ENCODE assay signal across 19 mouse cellular contexts in genomic region chr9:101733611-101734225, GRCm38 (mm10).
DNase-seq lines count a peak whose midpoint lies in the region; ATAC-seq and TF ChIP-seq lines count a peak whose summit lies in the region.
"Had no signal": no experiment of that assay in that cellular context is flagged by ENCODE, and none has a peak within 500 bp of the region (broad histone marks: within the 10 kb centered on the region; RNA-seq: fewer than 3 reads in every experiment).

No protein-coding gene starts in this region.

- H3K9me3 ChIP-seq in forebrain, embryonic 16.5 days (ENCODE audit: control insufficient read depth, low read length), result no peaks in the 10 kb centered on the region
- H3K9me3 ChIP-seq in forebrain, embryonic 11.5 days (ENCODE audit: control insufficient read depth, low read length), result no peaks in the 10 kb centered on the region
- H3K9me3 ChIP-seq in embryonic facial prominence, embryonic 10.5 days, result no peaks in the 10 kb centered on the region
- no peaks in the 10 kb centered on the region for H3K9me3 ChIP-seq in hindbrain, postnatal 0 days (ENCODE audit: low read length)
- H3K9me3 ChIP-seq in midbrain, postnatal 0 days (ENCODE audit: low read length), result no peaks in the 10 kb centered on the region
- H3K9me3 ChIP-seq: embryonic facial prominence, embryonic 12.5 days; forebrain, embryonic 10.5 days; heart, embryonic 10.5 days; liver, embryonic 13.5 days had no signal

- no peak overlapping the region for H3K27ac ChIP-seq in forebrain, embryonic 16.5 days (ENCODE audit: low read length)
- no peak overlapping the region for H3K27ac ChIP-seq in forebrain, embryonic 11.5 days (ENCODE audit: low read depth, low read length)
- no peak overlapping the region for H3K27ac ChIP-seq in embryonic facial prominence, embryonic 10.5 days (replicated peaks)
- H3K27ac ChIP-seq in hindbrain, postnatal 0 days, result no peak overlapping the region
- H3K27ac ChIP-seq in midbrain, postnatal 0 days (ENCODE audit: low read depth, low read length), result no peak overlapping the region
- H3K27ac ChIP-seq: embryonic facial prominence, embryonic 12.5 days; forebrain, embryonic 10.5 days; heart, embryonic 10.5 days; liver, embryonic 13.5 days had no signal

- peak; percentile 74 for ATAC-seq in forebrain, embryonic 16.5 days
- no peak for ATAC-seq in forebrain, embryonic 11.5 days (replicated peaks; ENCODE audit: low FRiP score)
- ATAC-seq in hindbrain, postnatal 0 days, result peak; percentile 63; the same call in 1 of the 2 replicates
- no peak for ATAC-seq in midbrain, postnatal 0 days (ENCODE audit: low FRiP score)

- WGBS in forebrain, embryonic 16.5 days, result 56% methylated on average over 14 of the region's 14 CpGs
- WGBS in forebrain, embryonic 11.5 days, result 81% methylated on average over 14 of the region's 14 CpGs
- 84% methylated on average over 14 of the region's 14 CpGs for WGBS in embryonic facial prominence, embryonic 10.5 days
- WGBS in hindbrain, postnatal 0 days, result 42% methylated on average over 14 of the region's 14 CpGs
- WGBS in midbrain, postnatal 0 days, result 44% methylated on average over 14 of the region's 14 CpGs

- DNase-seq in forebrain, embryonic 11.5 days (ENCODE audit: low spot score), result no peak
- peak; percentile 11 for DNase-seq in embryonic facial prominence, embryonic 10.5 days (ENCODE audit: low spot score)
- DNase-seq in hindbrain, postnatal 0 days (ENCODE audit: low spot score), result peak; percentile 36
- DNase-seq in midbrain, postnatal 0 days (ENCODE audit: low spot score), result peak; percentile 31
- no peak for DNase-seq in heart, postnatal 25 days (ENCODE audit: low spot score)
- DNase-seq in heart, adult 8-10 months (ENCODE audit: low spot score), result no peak
- DNase-seq in adrenal gland, postnatal 10 days, result no peak
- DNase-seq: cerebellum, adult 11-12 months; gastrocnemius, postnatal 10 days; heart, postnatal 4 days; liver, embryonic 13.5 days; lung, postnatal 36 days; right cerebral cortex, adult 18-20 months had no signal

- no peak for TF ChIP-seq CTCF in hindbrain, postnatal 0 days (IDR thresholded peaks at IDR 0.05; ENCODE audit: low read depth)
- TF ChIP-seq CTCF in midbrain, postnatal 0 days (IDR thresholded peaks at IDR 0.05), result no peak

- H3K36me3 ChIP-seq in forebrain, embryonic 16.5 days (ENCODE audit: control insufficient read depth, insufficient read depth), result no peaks in the 10 kb centered on the region
- H3K36me3 ChIP-seq in forebrain, embryonic 11.5 days (ENCODE audit: control insufficient read depth, insufficient read depth, low read length), result no peaks in the 10 kb centered on the region
- no peaks in the 10 kb centered on the region for H3K36me3 ChIP-seq in embryonic facial prominence, embryonic 10.5 days (replicated peaks)
- no peaks in the 10 kb centered on the region for H3K36me3 ChIP-seq in hindbrain, postnatal 0 days (ENCODE audit: insufficient read depth, low read length)
- H3K36me3 ChIP-seq in midbrain, postnatal 0 days (ENCODE audit: insufficient read depth, low read length), result no peaks in the 10 kb centered on the region
- H3K36me3 ChIP-seq: embryonic facial prominence, embryonic 12.5 days; forebrain, embryonic 10.5 days; G1E; heart, embryonic 10.5 days; liver, embryonic 13.5 days had no signal

- intact Hi-C loops in heart, postnatal 25 days (cut with DNase I), result no loop called here

- H3K9ac ChIP-seq in forebrain, embryonic 16.5 days (replicated peaks; ENCODE audit: low read depth, low read length), result no peak overlapping the region
- no peak overlapping the region for H3K9ac ChIP-seq in forebrain, embryonic 11.5 days (ENCODE audit: low read length)
- no peak overlapping the region for H3K9ac ChIP-seq in hindbrain, postnatal 0 days (replicated peaks; ENCODE audit: low read length)
- H3K9ac ChIP-seq in midbrain, postnatal 0 days (replicated peaks; ENCODE audit: low read length, poor library complexity, severe bottlenecking), result no peak overlapping the region
- H3K9ac ChIP-seq: embryonic facial prominence, embryonic 12.5 days; liver, embryonic 13.5 days had no signal

- H3K4me3 ChIP-seq in forebrain, embryonic 16.5 days (replicated peaks; ENCODE audit: low read length), result no peak overlapping the region
- no peak overlapping the region for H3K4me3 ChIP-seq in forebrain, embryonic 11.5 days (ENCODE audit: low read depth, low read length)
- H3K4me3 ChIP-seq in embryonic facial prominence, embryonic 10.5 days, result no peak overlapping the region
- no peak overlapping the region for H3K4me3 ChIP-seq in hindbrain, postnatal 0 days (ENCODE audit: low read length)
- H3K4me3 ChIP-seq in midbrain, postnatal 0 days (ENCODE audit: low read depth, low read length), result no peak overlapping the region
- H3K4me3 ChIP-seq: embryonic facial prominence, embryonic 12.5 days; forebrain, embryonic 10.5 days; heart, embryonic 10.5 days; liver, embryonic 13.5 days; myocyte had no signal

- no peaks in the 10 kb centered on the region for H3K27me3 ChIP-seq in forebrain, embryonic 16.5 days (replicated peaks; ENCODE audit: control insufficient read depth, insufficient read depth, low read length)
- no peaks in the 10 kb centered on the region for H3K27me3 ChIP-seq in forebrain, embryonic 11.5 days (ENCODE audit: control insufficient read depth, insufficient read depth, low read length)
- H3K27me3 ChIP-seq in embryonic facial prominence, embryonic 10.5 days (replicated peaks; ENCODE audit: low read depth, poor library complexity, severe bottlenecking), result no peaks in the 10 kb centered on the region
- H3K27me3 ChIP-seq in hindbrain, postnatal 0 days (ENCODE audit: insufficient read depth, low read length), result no peaks in the 10 kb centered on the region; the same call in 1 of the 2 replicates
- no peaks in the 10 kb centered on the region for H3K27me3 ChIP-seq in midbrain, postnatal 0 days (ENCODE audit: insufficient read depth, low read length)
- H3K27me3 ChIP-seq: embryonic facial prominence, embryonic 12.5 days; liver, embryonic 13.5 days had no signal

- 0 out of 2 replicates have a peak, but pooled peaks cover 2% of the 10 kb centered on the region for H3K4me1 ChIP-seq in forebrain, embryonic 16.5 days (replicated peaks; ENCODE audit: control insufficient read depth, insufficient read depth, low read length)
- 0 out of 2 replicates have a peak, but pooled peaks cover 2% of the 10 kb centered on the region for H3K4me1 ChIP-seq in forebrain, embryonic 11.5 days (replicated peaks; ENCODE audit: control insufficient read depth, insufficient read depth, low read length)
- peaks cover 6% of the 10 kb centered on the region; the same call in 1 of the 2 replicates for H3K4me1 ChIP-seq in embryonic facial prominence, embryonic 10.5 days
- no peaks in the 10 kb centered on the region for H3K4me1 ChIP-seq in hindbrain, postnatal 0 days (ENCODE audit: insufficient read depth, low read length)
- H3K4me1 ChIP-seq in midbrain, postnatal 0 days (ENCODE audit: insufficient read depth, low read length), result no peaks in the 10 kb centered on the region
- H3K4me1 ChIP-seq: forebrain, embryonic 10.5 days; heart, embryonic 10.5 days; liver, embryonic 13.5 days had no signal

- no peak overlapping the region for H3K4me2 ChIP-seq in forebrain, embryonic 16.5 days (ENCODE audit: low read length)
- no peak overlapping the region for H3K4me2 ChIP-seq in forebrain, embryonic 11.5 days (ENCODE audit: low read depth, low read length, severe bottlenecking)
- H3K4me2 ChIP-seq in hindbrain, postnatal 0 days (ENCODE audit: low read depth, low read length), result peak overlapping the region; percentile 10; the same call in 1 of the 2 replicates
- H3K4me2 ChIP-seq in midbrain, postnatal 0 days (ENCODE audit: low read depth, low read length, poor library complexity, severe bottlenecking), result no peak overlapping the region
- H3K4me2 ChIP-seq: embryonic facial prominence, embryonic 12.5 days; liver, embryonic 13.5 days had no signal

Comparison
In these comparisons a context has a peak if more than half of its experiments do, and no peak if none do; other contexts are left out.
1. ATAC-seq: peak in forebrain, embryonic 16.5 days (single experiment) and hindbrain, postnatal 0 days (single experiment); none in forebrain, embryonic 11.5 days (single experiment) and midbrain, postnatal 0 days (single experiment).
2. DNase-seq: peak in embryonic facial prominence, embryonic 10.5 days (single experiment), hindbrain, postnatal 0 days (single experiment) and midbrain, postnatal 0 days (single experiment); none in forebrain, embryonic 11.5 days (single experiment), heart, postnatal 25 days (single experiment), heart, adult 8-10 months (single experiment) and adrenal gland, postnatal 10 days (single experiment).